Mouse (Mus musculus) heart, postnatal 0 days (tissue): ENCODE measurements at regions not wholly inside any gene's neighbourhood (a gene's known extent, or its start where the extent isn't known, plus 50 kb on each side); places are given as distances from the start of the nearest gene placed in this dataset.

Source experiments
- CTCF ChIP-seq: IDR thresholded peaks from 2 replicates; pipeline ENCODE4 v1.5.1; 2016; ENCODE audit warnings: antibody characterized with exemption, control low read depth, low read depth
- EP300 ChIP-seq: IDR thresholded peaks from 2 replicates; pipeline ENCODE4 v1.6.1; 2016; ENCODE audit warnings: antibody characterized with exemption, low read depth

DNA sequence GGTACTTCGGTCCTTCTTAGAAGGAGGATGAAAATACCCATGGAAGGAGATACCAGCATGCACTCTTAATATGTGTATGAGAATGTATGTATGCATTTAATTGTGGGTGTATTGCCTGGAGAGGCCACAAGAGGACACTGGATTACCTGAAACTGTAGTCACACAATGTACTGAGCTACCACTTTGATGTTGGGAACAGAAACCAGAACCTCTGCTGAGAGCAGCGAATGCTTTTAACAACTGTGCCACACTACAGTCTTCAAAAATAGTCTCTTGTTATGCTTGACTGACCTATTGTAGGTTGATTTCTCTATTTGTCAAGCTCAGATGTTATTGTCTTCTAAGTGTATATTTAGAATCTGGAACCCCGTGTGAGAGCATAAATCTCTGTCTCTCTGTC lies 201.3 kb upstream of the Fat3 start:
- TF ChIP-seq CTCF: no peak
- TF ChIP-seq EP300: no peak
